Mouse (Mus musculus): ENCODE data around the gene Th. TPM values are rescaled to one million over a fixed set of nuclear protein-coding genes. Genes with fewer than 3 reads are reported as not detected.

Gene Th
- total RNA-seq, 2 experiments from 2014 or later: 1.5 to 1.8 TPM

- intact Hi-C loops (cut with DNase I): no loop called here
- DNase-seq (ENCODE audit: extremely low spot score in 1 of 2, low spot score in 2 of 2): no peak
These were observed 25.3 kb downstream of the Th start for GRCm38 (mm10) chr7:142905606-142906005.

GRCm38 (mm10) chr7:142904331-142904730, 26.6 kb downstream of the Th start:
- DNase-seq (ENCODE audit: extremely low spot score in 1 of 2, low spot score in 2 of 2): no peak
- intact Hi-C loops (cut with DNase I): no loop called here

- DNase-seq (ENCODE audit: extremely low spot score in 1 of 2, low spot score in 2 of 2): peak in 1 of 2 experiments; percentile 16
- intact Hi-C loops (cut with DNase I): no loop called here
These were observed 28.0 kb downstream of the Th start for GRCm38 (mm10) chr7:142902931-142903330.

- intact Hi-C loops (cut with DNase I): no loop called here
- DNase-seq (ENCODE audit: extremely low spot score in 1 of 2, low spot score in 2 of 2): no peak
These were observed 29.2 kb downstream of the Th start for GRCm38 (mm10) chr7:142901774-142902173.

GRCm38 (mm10) chr7:142899872-142900271, 31.1 kb downstream of the Th start:
- DNase-seq (ENCODE audit: extremely low spot score in 1 of 2, low spot score in 2 of 2): no peak
- intact Hi-C loops (cut with DNase I): loop anchor here (5.0 to 10.0 kb wide), 2 partner anchors 252 to 575 kb away; partner anchors contain the start of gene Slc22a18

- intact Hi-C loops (cut with DNase I): loop anchor here (5.0 to 10.0 kb wide), 2 partner anchors 255 to 577 kb away; partner anchors contain the start of gene Slc22a18
- DNase-seq (ENCODE audit: extremely low spot score in 1 of 2, low spot score in 2 of 2): no peak
These were observed 33.5 kb downstream of the Th start for GRCm38 (mm10) chr7:142897471-142897870.

GRCm38 (mm10) chr7:142895901-142896665, 34.8 kb downstream of the Th start:
- DNase-seq (ENCODE audit: extremely low spot score in 1 of 2, low spot score in 2 of 2): no peak
- intact Hi-C loops (cut with DNase I): loop anchor here (2.0 to 10.0 kb wide), 3 partner anchors 23 to 579 kb away; partner anchors contain the start of gene Slc22a18

- peak in 1 of 2 experiments; percentile 47 for DNase-seq (ENCODE audit: extremely low spot score in 1 of 2, low spot score in 2 of 2)
- intact Hi-C loops (cut with DNase I): loop anchor here (2.0 to 10.0 kb wide), 3 partner anchors 23 to 579 kb away; partner anchors contain the start of gene Slc22a18
These were observed 35.6 kb downstream of the Th start for GRCm38 (mm10) chr7:142895223-142895840.

- intact Hi-C loops (cut with DNase I): loop anchor here (2.0 to 10.0 kb wide), 5 partner anchors 24 to 580 kb away; partner anchors contain the start of gene Slc22a18
- peak; percentile 71 to 77 for DNase-seq (ENCODE audit: extremely low spot score in 1 of 2, low spot score in 2 of 2)
These were observed 36.3 kb downstream of the Th start for GRCm38 (mm10) chr7:142894669-142895068.

- intact Hi-C loops (cut with DNase I): loop anchor here (2.0 to 10.0 kb wide), 4 partner anchors 25 to 581 kb away; partner anchors contain the start of gene Slc22a18
- DNase-seq (ENCODE audit: extremely low spot score in 1 of 2, low spot score in 2 of 2): no peak
These were observed 36.9 kb downstream of the Th start for GRCm38 (mm10) chr7:142893721-142894639.

GRCm38 (mm10) chr7:142893296-142893695, 37.6 kb downstream of the Th start:
- intact Hi-C loops (cut with DNase I): loop anchor here (5.0 to 10.0 kb wide), 3 partner anchors 189 to 582 kb away; partner anchors contain the start of gene Slc22a18
- no peak for DNase-seq (ENCODE audit: extremely low spot score in 1 of 2, low spot score in 2 of 2)

GRCm38 (mm10) chr7:142869419-142870163, 61.3 kb downstream of the Th start:
- intact Hi-C loops (cut with DNase I): no loop called here

GRCm38 (mm10) chr7:142850681-142851080, 80.2 kb downstream of the Th start:
- DNase-seq (ENCODE audit: extremely low spot score in 1 of 2, low spot score in 2 of 2): peak; percentile 5 to 22
- intact Hi-C loops (cut with DNase I): loop anchor here (5.0 kb wide), 1 partner anchor 113 kb away; no protein-coding TSS in a partner anchor

More at GRCm38 (mm10) chr7:142869419-142870163, 61.3 kb downstream of the Th start:
- DNase-seq (ENCODE audit: extremely low spot score in 1 of 2, low spot score in 2 of 2): no peak

Other genes with a start within 250 kb of the Th start
- not detected for gene Ins2, start 187.7 kb downstream of the Th start, total RNA-seq (2021)
- under 1 TPM; 0.43 to 0.58 TPM for gene Ascl2, start 38.1 kb upstream of the Th start, total RNA-seq (2021)
- under 1 TPM; 0.26 to 0.32 TPM for gene Tspan32, start 73.9 kb upstream of the Th start, total RNA-seq (2021)
- 100 to 1,000 TPM; 344 to 359 TPM for gene Cd81, start 121.6 kb upstream of the Th start, total RNA-seq (2021)
- 10 to 100 TPM; 43.9 to 45.2 TPM for gene Tssc4, start 138.1 kb upstream of the Th start, total RNA-seq (2021)
- gene Trpm5, start 163.5 kb upstream of the Th start, total RNA-seq (2021): under 1 TPM; 0.21 to 0.26 TPM
- gene Kcnq1, start 175.2 kb upstream of the Th start, total RNA-seq (2021): 1 to 10 TPM; 1.4 to 2.1 TPM

Data from left cerebral cortex, postnatal 10 days (tissue).